Mouse (Mus musculus): ENCODE data around the gene Smchd1.

Smchd1 gene

DNA sequence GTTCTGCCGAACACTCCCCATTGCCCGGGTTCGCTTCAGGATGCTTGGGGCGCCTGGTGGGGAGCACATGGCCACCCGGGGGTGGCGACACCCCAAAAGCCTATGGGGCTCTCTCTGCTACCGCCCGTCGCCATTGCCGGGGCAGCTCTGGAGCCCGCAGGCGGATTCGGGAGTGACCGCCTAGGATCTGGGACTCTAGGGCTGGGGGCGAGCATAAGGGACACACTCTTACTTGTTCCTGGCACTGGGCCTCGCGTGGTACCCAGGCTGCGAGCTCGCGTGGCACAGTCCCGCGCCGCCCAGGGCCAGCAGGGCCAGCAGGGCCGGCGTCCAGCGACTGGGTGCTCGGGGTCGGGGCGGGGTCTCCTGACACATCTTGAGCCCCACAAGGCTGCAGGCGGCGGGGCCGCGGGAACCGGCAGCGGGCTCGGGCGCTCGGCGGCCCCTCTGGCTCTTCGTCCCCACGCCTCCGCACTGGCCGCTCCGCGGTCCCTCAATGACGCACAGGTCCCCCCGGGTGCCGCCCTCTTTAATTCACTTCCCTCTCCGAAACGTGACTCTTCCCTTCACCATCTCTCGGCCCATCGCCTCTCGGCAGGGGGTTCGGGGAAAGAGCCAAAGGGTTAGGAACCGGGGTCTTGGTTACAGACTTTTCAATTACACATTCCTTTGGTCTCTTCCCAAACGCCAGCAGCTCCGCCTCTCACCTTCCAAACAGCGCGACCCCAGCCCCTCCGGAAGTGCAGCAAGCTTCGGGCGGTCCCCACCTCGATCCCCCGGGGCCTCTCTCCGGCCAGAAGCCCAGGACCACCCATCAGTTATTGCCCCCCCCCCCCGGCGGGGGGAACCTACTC, 164.4 kb downstream of the Smchd1 start:
- intact Hi-C loops (cut with DNase I) = no loop called here

DNA sequence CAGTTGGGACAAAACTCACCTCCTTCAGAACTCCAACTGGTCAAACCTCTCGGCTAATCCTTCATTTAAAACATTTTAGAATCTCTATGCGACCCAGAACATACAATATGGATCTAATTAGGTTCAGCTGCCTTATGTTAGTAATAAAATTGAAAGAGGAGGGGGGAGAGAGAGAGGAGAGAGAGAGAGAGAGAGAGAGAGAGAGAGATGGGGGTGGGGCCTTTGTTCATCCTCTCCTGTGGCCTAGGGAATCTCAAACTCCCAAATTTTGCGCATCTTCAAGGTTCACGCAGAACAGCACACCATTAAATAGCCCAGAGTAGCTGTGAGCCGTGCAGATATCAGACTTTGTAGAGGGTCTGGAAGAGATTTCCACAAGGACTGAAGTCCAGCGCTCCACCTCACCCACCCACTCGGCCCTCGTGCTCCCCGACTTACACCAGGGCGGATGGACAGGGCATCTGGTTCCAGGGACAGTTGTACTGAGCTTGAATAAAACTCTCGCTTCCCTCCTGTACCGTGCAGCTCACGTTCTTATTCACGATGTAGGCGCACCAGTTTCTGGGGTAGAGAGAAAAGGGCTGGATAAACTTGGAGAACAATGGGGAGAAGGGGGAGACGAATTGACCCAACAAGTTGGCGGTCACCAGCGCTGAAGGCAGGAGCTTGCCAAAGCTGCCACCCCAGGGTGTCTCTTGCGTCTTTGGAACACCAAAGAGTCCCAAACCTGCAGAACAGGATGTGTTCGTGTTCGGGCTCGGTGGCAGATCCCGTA, 165.2 kb downstream of the Smchd1 start:
- intact Hi-C loops (cut with DNase I) = no loop called here

DNA sequence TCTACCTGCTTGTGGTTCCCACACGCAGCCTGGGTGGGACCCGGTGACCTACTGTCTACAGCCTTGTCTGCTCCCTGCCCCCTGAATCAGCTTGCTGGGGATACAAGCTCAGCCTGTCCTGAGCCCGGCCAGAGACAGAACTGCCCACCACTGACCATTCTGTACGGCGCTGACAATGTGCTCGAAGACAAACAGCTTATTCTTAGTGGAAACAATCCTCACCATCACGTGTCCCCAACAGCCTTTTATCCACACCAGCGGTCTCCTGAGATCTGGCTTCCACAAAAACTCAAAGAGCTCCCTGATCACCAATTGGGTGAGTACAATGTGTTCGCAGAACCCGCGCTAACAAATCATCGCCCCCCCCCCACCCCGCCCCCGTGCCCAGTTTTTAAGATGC, 166.0 kb downstream of the Smchd1 start:
- intact Hi-C loops (cut with DNase I) = no loop called here

DNA sequence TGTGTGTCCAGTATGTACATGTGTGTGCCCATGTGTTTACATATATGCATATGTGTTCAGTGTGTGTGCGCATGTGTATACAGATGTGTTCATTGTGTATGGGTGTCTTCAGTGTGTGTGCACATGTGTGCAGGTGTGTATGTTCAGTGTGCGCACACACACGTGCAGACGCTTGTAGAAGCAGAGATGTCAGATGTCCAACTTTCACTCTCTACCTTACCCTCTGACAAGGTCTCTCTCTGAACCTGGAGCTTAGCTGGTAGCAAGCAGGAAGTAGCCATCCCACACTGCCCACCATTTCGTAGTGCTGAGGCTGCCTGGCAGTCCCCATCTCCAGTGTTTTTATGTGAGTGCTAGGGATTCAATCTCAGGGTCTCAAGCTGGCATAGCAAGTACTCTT, 166.8 kb downstream of the Smchd1 start:
- intact Hi-C loops (cut with DNase I) = no loop called here

DNA sequence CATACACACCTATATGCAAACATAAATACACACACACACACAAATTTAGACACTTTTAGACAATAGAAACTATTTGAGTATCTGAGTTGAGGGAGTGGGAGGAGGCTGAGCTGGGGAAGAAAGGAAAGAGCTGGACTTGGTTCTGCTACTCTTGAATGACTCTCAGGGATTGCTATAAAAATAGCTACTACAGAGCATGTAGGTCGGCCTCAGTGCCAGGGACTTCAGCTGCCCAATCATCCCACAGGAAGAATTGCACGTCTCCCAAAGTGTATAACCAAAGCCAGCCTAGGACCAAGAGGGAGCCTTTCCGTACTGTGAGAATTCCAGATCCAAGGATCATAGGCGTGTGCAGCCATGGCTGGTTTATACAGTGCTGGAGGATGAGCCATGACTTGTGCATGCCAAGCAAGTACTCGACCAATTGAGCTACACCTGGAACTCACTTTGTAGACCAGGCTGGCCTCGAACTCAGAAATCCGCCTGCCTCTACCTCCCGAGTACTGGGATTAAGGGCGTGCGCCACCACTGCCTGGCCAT, 167.8 kb downstream of the Smchd1 start:
- intact Hi-C loops (cut with DNase I) = no loop called here

DNA sequence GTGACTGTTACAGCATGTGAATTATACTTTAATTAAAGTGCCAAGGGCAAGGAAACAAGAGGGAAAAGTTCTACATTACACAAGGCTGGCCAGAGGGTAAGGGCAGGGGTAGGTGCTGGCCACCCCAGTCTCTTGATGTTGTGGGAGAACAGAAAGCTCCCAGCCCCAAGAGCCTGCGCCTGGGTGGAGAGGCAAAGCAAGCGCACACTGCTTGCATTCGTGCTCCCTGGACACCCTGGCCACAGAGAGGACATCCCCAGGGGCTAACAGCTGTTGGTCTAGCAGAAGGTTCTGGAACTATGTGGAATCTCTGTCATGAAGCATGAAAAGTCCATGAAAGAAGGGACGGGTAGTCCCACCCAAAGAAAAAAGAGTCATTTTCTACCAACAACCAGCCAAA, 168.4 kb downstream of the Smchd1 start:
- intact Hi-C loops (cut with DNase I) = no loop called here

DNA sequence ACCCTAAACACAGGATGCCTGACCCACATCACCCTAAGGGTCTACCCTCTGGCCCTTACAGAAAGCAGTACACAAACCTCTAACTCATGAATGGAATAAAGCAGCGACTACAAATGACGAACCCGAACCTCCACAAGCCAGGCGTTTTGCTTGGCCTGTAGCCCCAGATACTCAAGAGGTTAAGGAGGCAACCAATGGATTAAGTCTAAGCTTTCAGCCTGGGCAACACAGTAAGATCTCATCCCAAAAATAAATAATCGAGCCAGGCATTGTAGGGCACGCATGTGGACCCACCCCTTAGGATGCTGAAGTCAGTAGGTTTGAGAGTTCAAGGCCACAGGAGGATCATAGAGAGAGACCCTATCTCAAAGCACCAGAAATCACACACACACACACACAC, 169.1 kb downstream of the Smchd1 start:
- intact Hi-C loops (cut with DNase I) = no loop called here

DNA sequence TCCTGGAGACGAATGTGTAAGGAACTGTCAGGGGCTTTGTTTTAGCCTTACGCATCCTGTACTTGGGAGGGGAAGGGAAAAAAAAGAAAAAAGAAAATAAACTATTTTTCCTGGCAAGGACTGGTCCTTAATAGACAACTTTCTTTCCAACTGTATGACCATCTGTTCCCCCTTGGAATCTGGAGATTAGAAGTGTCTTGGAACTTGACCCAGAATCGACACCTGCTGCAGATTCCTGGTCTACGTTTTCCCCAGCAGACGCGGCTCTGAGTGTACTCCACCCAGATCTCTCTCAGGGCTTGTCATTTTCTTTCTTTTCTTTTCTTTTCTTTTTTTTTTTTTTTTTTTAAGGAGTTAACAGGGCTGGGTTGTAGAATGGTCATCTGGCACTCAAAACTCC, 171.7 kb downstream of the Smchd1 start:
- intact Hi-C loops (cut with DNase I) = no loop called here

DNA sequence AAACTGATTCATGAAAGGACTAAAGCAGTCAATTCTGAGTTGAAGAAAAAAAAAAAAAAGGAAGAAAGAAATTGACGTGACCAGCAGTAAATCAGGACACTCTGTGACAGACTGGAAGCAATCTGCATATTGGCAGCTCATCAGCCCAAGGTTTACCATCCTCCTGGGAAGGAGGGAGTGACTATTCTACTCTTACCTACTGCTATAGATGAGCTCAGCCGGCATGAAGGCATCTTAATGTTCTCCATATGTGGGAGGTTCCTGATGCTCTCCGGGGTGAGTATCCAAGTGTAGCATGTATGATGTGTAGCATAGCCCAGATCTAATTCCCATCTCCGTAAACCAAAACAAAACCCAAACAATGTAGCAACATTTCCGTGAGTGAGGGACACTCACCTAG, 173.7 kb downstream of the Smchd1 start:
- intact Hi-C loops (cut with DNase I) = no loop called here

DNA sequence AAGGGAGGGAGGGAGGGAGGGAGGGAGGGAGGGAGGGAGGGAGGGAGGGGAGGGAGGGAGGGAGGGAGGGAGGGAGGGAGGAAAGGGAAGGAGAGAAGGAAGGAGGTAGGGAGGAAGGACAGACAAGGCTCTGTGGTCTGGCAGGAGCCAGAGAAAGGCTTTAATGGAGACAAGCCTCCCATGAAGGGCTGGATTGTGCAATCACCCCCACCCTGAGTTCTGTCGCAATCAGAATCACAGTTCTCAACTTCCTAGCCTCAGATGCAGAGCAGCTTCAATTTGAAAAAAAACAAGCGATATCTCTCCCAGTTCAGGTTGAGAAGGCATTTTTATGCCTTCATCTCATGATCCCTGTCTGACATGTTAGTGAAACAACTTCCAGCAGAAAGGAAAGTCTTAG, 174.8 kb downstream of the Smchd1 start:
- intact Hi-C loops (cut with DNase I) = no loop called here

DNA sequence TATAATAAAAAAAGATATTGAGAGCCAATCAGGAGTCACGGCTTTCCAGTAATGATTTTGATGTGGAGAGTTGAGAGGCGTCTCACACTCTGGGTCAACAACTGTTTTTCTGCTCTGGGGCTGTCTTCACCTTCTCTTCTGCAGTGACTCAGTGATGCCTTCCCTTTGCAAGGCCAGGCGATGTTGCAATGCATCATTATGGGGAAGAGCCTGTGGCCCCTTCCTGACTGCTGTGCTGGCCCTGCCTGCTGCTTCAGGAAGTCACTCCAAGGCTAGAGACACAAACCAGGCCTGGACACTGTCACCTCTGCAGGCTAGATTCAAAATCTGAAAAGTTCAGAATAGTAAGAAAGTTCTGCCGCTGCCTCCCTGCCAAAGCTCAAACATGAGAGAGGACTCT, 175.3 kb downstream of the Smchd1 start:
- intact Hi-C loops (cut with DNase I) = no loop called here

DNA sequence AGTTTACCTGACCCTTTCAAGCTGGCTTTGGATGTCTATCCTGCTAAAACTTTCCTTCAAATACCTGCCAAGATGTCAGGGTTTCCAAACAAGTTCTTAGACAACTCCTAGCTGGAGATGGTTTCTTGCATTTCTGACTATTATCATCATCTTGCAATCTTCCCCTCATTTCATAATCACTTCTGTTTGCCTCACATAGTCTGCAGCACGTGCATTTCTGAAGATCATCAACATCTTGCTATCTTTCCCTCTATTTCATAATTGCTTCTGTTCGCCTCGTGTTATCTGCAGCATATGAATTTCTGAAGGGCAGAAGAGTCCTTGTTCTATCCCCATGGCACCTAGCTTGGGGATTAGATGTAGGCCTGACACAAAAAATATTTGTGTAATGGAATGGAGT, 180.6 kb downstream of the Smchd1 start:
- intact Hi-C loops (cut with DNase I) = no loop called here
